Mouse (Mus musculus) layer of hippocampus, adult 9-10 months (tissue): ENCODE data around the gene Relt.

Experiments
- DNase-seq: peaks from one replicate; pipeline ENCODE4 v3.0.0; 2022; ENCODE audit warnings: low spot score

The Relt gene

DNA sequence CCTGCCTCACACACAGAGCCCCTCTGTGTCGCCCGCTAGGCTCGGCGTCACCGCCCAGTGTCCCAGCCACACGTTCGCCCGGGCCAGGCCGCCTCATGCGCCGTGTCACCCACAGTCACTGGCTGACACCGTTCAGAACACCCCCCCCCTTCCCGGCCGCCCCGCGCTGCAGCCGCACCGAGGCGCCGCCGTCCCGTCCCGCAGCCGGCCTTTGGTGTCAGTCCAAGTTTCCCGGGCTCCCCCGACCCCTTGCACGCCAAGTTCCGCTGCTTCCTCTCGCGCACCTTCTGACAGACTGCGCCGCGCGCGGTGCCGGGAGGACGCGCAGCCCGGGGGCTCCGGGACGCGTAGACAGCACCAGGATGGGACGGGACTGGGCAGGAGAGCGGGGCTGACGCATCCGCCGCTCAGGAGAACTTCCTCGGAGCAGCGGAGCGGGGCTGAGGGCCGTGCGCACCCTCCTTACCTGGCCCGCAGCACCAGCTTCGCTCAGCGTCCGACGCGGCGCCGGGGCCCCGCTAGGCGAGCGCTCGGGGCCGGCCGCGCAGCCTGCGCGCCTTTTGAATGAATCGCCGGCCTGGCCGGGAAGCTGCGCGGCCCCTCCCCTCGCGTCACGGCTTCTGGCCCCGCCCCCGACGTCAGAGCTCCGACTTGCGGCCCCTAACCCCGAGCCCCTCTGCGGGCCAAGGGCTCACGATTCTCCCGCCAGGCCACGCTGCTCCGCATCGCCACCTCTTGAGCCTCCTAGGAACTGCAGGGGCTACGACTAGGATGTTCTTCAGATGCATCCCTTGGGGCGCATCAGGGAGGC is at the start of gene Relt:
Gene Relt, minus strand, starts transcription at position 619 of the 811 bp plus-strand sequence.
- DNase-seq: peak; percentile 62

DNA sequence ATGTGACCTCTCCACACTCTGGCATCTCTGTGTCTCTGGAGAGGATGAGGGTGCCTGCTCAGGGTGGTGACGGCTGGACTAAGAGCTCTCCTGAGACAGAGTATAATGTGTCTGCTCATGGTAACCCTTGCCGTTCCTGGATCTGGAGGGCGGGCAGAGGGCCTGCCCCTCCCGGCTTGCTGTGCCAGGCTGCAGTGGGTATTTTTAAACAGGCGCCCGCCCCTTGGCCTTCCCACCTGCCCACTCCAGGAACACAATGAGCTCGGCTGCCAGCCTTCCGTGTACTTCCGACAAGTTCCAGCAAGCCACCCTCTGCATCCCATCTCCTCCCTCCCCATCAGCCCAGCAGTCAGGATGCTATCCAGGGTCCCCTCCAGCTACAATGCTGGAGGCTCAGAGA is 48.5 kb upstream of the Relt start:
- no peak for DNase-seq

DNA sequence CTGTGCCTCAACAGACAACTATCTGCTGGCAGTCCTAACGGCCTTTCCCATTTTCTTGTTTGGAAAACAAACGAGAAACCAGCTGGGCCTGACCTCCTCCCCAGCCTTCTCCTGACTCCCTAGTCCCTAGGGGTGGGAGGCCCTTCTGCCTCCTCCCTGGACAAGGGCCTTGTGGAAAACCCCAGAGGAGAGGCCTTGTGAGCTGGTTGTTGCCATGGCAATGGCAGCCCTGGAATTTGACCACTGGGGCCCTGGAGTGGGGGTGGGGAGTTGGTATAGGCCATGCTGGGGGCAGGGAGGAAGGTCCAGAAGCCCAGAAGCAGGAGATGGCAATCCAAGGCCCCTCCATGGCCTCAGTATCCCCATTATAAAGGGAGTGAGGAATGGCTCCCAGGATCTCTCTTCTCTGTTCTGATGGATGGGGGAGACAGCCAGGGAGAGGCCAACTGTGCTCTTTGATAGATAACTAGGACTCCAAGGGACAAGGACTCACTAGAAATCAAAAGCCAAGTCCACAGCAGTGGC is 48.1 kb upstream of the Relt start:
- no peak for DNase-seq

DNA sequence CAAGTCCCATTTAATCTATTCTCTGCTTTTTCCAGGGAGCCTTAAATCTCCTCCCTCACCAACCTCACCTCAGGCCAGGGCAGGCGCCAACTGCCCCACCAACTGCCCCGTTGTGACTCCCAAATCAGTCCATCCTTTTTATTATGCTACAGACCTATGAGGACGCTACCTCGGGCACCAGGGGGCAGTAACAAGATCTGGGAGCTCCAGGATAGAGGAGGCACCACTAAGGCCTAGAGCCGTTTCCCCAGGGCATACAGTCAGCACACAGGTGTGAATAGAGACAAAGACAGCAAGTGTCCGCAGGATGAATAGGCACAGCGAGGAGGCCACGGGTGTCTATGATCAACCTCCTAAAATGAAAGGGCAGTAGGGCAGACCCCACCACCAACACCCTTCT is 45.3 kb upstream of the Relt start:
- DNase-seq: no peak

DNA sequence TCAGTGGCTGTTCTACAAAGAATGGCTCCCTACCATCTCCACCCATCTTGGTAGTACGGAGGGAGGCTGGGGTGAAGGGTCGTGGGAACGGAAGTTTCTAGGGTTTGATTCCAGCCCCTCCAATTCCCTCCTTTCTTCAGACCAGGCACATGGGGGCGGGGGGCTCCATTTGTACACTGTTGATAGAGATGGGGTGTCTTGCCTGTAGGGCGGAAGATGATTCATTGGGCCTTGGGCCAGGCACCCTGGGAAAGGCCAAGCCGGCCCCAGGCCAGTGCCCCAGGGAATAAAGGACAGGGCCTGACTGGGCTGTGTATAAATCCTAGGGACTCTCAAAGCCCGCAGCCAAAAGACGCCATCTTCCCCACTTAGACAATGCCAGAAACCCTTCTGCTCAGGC is 44.8 kb upstream of the Relt start:
- no peak for DNase-seq

DNA sequence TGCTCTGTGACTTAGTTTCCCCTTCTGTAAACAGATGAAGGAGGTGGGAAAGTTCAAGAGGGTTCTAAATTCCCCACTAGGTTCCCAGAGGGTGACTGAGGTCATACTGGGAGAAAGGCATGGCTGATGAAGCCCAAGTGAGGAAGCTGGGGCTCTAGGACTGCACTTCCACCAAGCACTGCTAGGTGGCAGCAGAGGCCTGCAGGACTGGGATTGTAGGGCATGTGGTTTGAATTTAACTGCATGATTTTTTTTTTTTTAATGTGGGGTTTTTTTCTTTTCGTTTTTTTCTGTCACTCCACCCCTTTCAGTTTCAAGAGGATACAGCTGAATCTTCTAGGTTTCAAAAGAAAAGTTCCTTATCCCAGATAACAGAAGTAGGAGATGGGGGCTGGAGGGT is 44.0 kb upstream of the Relt start:
- peak; percentile 77 for DNase-seq

DNA sequence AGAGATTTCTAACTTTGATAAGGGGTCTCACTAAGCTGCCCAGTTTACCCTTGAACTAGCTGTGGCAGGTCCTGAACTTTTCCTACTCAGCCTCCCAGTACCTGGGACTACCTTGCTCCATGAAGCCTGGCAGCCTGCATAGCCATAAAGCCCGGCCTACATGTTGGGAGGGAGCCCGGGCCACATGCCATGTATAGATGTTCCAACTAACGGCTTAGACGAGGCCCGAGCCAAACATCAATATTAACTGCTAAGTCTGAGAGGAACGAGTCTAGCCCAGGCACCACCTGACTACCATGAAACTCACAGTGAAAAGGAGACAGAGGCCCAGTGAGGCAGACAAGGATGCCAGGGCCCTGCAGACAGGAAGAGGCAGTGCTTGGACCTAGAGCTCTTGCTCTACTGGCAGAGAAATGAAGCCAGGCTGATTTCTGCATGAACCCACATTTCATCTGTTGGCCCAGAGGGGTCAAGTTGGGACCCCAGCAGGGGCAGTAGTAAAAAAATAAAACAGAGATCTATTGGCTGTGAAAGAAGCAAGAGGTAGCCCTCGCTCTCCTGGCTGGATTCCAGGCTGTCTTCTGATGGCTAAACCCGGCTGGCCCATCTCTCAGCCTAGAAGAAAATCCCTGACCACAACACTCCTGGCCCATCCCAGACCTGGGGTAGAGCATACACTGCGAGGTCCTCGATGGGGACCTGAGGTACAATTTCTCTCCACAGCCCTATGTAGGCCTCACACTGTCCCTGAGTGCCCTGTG is 43.0 kb upstream of the Relt start:
- no peak for DNase-seq

DNA sequence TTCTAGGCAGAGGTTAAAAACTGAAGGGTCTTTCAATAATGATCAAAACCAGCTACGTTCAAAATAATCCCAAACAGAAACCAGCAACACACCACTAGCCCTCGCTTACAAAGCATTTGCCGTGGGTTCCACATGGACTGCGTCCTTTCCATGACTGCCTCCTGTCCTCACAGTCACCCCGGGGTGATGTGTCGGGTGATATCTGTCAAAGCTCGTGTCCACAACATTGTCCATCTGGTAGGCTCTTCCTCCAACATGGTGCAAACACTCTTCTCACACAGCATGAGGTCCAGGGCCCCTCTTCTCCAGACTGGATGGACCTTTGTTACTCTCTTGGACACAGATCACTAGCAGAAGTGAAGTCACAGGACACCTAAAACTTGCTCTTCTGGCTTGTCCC is 41.8 kb upstream of the Relt start:
- DNase-seq: no peak

DNA sequence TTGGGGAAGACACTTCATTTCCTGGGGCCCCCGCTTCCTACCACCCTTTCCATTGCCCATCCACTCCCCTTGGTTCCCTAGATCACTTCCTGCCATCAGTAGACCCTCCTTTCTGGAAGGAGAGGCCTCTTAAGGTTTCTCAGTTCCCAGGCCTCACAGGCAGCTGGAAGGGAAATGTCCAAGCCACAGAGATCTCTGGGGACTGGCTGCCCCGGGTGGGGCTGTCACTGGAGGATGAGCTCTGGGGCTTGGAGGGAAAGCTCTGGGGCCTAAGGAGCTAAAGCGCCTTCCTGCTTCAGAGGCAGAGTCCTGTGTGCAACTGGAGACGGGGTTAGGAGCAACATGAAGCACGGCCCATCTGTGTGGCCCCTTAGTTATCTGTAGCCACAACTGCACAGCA is 41.4 kb upstream of the Relt start:
- DNase-seq: no peak

DNA sequence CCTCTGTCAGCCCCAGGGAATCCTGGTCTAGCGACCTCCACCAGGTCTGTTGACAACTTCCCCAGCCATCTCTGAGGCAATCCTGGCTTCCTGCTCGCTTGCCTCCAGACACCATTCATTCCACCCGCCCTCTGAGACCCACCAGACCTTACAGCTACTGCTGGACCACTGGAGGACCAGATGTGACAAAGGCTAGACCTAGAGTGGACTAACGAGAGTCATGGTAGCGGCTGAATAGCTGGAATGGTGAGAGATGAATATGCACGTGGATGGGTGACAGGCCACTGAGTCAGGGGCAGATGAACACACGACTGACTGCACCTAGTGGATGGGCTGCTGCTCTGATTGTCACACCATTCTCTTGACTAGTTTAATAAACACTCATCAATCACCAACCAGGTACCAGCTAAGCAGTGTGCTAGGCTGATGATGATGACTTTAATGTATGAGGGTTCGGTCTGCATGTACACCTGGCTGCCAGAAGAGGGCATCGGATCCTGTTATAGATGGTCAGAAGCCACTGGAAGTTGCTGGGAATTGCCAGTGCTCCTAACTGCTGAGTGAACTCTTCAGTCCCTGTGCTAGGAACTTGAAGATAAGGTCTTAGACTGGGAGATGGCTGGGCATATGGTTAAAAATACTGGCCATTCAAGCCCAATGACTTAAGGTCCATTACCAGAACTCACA is 39.3 kb upstream of the Relt start:
- no peak for DNase-seq

DNA sequence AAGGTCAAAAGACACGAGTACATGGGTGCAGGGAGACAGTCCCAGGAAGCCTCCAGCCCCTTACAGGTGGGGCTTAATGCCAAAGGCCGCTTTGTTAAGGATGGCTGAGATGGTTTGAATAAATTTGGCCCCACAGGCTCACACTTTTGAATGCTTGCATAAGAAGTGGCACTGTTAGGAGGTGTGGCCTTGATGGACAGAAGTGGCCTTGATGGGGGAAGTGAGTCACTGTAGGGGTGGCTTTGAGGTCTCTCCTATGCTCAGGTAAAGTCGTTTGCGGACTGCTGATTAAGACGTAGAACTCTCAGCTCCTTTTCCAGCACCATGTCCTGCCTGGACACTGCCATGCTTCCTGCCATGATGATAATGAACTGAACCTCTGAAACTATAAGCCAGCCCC is 34.6 kb upstream of the Relt start:
- no peak for DNase-seq

DNA sequence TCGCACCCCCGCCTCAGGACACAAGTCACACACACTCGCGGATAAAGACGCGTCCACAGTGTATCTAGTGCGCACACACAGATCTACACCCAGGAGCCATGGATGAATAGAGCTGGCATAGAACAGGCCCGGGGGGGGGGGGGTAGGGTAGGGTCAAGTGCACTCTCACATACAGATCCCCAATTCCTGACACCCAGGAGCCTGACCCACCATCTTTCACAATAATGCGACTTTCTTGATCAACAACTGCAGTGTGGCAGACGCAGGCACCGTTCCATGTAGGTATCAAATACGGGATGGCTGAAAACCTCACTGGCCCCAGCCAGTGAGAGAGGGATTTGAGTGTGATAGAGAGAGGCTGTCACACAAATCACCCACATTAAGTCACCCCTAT is 31.6 kb upstream of the Relt start:
- DNase-seq: no peak

DNA sequence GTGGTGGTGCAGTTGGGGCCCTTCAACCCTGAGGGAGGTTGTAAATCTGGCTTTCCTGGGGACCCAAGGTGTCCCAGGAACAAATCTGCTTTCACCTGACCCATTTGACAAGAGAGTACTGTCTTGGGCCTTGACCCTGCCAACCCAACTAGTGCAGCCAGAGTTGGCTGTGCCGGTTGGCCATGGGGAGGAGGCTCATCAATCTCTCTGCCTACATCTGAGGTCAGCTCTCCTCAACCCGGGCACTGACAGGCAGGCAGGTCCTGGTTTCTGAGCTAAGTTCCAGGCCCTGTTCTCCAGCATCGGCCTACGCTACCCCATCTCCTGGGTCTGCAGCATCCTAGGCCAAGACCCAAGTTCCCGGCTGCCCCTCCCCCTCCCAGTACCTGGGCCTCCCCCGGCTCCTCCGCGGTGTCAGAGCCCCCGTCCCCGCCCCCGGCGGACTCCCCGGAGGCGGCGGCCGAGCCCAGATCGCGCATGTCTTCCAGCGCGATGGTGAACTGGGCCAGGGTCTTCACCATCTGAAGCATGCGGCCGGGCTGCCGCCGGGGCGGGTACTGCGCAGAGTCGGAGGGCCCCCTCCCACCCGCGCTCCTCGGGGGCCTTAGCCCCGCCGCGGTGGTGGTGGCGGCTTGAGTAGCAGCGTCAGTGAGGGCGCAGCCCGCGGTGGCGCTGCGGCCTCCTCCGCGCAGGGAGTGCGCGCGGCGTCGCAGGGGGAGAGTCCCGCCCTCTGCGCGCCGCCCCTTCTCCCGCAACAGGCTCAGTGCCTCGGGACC is 31.0 kb upstream of the Relt start:
- DNase-seq: no peak

DNA sequence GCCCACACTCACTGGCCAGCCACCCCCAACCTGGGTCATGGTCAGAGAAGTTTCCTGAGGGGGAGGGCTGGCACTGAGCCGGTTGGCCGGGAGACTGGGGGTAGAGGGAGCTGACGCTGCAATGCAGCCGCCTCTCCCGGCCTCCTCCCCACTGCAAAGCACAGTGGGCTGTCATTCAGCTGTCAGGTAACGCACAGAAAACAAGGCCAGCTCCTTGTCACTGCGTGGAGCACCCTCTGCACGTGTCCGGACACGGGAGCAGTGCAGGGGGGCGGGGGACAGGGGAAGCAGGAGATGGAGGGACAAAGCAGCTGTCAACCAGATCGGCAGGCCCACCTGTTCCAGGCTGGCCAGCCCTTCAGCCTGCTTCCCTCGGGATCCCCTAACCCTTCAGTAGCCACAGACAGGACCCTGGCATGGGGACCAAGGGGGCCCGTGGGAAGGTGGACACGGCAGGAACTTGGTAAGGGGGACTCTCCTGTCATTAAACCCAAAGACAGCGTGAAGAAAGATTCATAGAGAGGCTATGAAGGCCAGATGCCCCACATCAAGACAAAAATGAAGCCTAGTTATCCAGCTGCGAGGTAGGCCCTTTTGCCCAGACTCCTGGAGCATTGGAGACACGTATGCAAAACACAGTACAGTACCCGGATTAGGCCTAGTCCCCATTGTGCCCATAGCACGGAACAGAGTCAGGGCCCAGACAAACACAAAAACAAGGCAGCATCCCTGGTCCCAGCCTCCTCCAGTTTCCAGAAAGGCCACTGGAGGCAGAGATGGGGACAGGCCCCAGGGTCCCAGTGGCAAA is 30.2 kb upstream of the Relt start:
- DNase-seq: no peak

DNA sequence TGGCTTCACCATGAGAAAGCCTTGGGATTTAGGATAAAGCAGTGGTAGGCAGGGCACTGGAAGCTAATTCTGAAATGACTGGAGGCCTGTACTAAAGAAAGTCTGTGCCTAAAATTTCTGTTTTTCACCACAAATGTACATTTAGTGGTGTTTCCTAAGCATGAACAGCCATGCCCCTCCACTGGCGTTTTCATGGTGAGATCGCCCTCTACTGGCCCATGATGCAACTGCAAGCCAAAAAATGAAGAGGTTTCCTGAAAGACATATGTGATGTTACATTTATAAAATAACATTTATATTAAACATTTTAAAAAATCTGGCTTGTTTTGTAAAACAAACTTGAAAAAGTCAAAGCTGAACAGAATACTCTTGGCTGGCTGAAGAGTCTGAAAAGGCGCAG is 23.3 kb upstream of the Relt start:
- DNase-seq: no peak

DNA sequence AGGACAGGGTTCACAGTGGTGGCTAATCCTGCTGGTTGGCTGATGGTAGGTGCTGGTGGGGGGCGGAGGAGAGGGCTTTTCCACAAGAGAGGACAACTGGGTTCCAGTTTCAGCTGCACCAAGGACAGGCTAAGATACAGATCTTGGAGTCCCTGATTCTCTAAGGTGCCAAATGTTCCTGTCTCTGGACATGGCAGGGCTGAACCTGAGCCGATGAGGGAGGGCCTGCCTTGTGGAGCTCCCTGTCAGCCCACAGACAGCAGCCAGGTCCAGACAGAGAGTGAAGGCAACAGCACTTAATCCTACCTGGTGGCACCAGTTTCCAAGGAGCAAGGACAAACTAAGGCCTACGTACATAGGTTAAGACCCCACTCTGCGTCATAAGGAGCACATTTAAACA is 21.2 kb upstream of the Relt start:
- DNase-seq: no peak

DNA sequence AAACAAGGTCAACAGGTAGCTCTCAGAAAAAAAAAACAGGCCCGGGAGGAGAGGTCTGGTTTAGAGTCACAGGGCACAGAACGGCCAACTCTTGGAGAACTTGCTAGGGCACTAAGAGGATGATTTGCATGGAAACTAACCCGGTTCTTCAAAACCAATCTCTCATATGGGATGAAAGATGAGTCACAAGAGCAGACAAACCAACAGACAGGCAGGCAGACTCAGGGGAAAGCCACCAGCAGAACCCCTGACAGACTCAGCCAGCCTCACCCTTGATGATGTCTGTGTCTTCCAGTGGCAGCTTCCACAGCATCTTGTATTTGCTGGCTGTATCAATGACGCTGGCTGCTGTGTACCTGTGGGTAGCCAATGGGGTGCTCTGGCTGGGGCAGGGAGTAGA is 18.7 kb upstream of the Relt start:
- DNase-seq: no peak

DNA sequence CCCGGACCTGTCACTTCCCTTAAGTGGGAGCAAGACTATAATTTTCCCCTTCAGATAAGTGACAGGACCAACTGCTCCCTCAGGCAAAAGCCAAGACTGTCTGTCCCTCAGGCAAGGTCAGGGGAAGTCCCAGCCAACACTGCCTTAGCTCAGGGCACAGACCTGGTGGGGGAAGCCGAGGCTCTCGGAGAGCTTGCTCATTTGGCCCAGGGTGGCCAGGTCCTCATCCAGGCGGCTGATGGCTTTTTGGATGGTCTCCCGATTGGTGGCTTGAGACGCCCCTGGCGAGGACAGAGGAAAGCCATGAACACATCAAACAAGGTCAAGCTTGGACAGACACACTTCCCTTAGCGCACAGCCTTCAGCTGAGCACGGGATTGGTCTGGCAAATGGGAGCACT is 18.3 kb upstream of the Relt start:
- DNase-seq: no peak

DNA sequence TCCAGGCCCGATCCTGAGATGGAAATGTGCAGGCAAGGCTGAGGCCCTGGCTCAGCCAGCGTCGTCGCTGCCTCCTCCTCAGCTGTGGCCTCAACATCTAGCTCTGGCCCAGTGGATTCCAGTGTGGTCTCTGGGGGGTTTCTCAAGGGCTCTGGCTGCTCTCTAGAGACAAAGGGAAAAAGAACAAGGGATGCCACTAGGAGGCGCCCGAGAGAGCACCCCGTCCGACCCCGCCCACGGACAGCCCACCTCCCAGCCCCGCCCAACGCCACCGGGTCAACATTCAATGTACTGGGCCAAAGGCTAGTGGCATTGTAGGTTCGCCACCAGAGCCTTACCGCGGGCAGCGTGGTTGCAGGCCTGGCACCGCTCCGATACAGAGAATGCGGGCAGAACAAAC is 16.3 kb upstream of the Relt start:
- no peak for DNase-seq

DNA sequence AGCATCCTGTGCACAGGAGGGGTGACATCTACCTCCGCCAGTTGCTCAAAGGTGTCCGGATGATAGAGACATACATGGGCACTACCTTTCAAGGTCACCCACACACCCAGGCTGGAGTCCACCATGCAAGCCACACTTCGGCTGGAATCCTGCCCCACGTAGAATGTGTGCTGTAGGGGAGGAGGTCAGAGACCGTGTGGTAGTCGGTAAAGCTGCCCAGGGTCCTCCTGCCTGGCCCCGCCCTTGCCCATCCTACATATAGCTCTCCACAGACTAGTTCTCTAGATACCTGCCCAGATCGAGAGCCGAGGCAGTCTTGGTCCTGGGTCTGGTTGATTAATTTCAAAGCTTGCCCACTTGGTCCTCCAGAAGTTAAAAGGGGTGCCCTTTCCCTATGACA is 13.5 kb upstream of the Relt start:
- DNase-seq: no peak

DNA sequence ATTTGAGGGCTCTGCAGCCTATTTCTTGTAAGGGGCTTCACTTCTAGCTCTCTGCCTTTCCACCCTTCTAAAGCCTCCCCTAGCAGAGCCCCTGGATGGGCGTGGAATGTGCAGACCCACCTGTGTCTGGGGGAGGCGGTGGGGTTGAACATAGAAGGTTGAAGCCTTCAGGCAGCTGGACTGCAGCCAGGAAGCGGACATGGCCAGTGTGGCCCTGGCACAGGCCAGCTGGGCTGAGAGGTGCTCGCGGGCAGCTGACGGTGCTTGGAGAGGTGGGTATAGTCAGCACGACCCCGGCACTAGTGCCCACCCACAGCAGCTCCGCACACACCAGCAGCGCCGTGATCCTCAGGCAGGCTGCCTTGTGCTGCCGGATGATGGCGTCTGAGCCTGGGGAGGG is 13.0 kb upstream of the Relt start:
- DNase-seq: no peak
